Mouse (Mus musculus) forebrain, postnatal 0 days (tissue): ENCODE results near the gene Gm49383. TPM values are rescaled to one million over a fixed set of nuclear protein-coding genes. Genes with fewer than 3 reads are reported as not detected.

Source experiments
- ATAC-seq: fragments of 200-750 bp; cut with Nextera tagmentation; 2 replicates; pipeline ENCODE4 v1.8.0; 2017; ENCODE audit warnings: mild to moderate bottlenecking, moderate library complexity
- DNase-seq: peaks from one replicate; pipeline ENCODE4 v3.0.0-alpha.2; 2015
- H3K27ac ChIP-seq: fragments of 300-500 bp; sonication (generic); 2 replicates; pipeline ENCODE4 v1.5.1; 2014; ENCODE audit warnings: low read depth, mild to moderate bottlenecking, antibody characterized with exemption, low read length, moderate library complexity, mixed read lengths
- H3K27me3 ChIP-seq: fragments of 300-500 bp; sonication (generic); 2 replicates; pipeline ENCODE4 v1.6.1; 2014; ENCODE audit warnings: mild to moderate bottlenecking, low read length, mixed read lengths; ENCODE audit not compliant: insufficient read depth
- H3K36me3 ChIP-seq: fragments of 300-500 bp; sonication (generic); 2 replicates; pipeline ENCODE4 v1.6.1; 2014; ENCODE audit warnings: mild to moderate bottlenecking, moderate library complexity; ENCODE audit not compliant: insufficient read depth
- H3K4me1 ChIP-seq: fragments of 300-500 bp; sonication (generic); 2 replicates; pipeline ENCODE4 v1.6.1; 2014; ENCODE audit warnings: antibody characterized with exemption; ENCODE audit not compliant: insufficient read depth
- H3K4me2 ChIP-seq: fragments of 300-500 bp; sonication (generic); 2 replicates; pipeline ENCODE4 v1.6.1; 2014; ENCODE audit warnings: low read depth, mild to moderate bottlenecking, moderate library complexity
- H3K4me3 ChIP-seq: fragments of 300-500 bp; sonication (generic); 2 replicates; pipeline ENCODE4 v1.5.1; 2014; ENCODE audit warnings: low read depth, low read length, mixed read lengths
- H3K9ac ChIP-seq: fragments of 300-500 bp; sonication (generic); 2 replicates; pipeline ENCODE4 v1.6.1; 2014; ENCODE audit warnings: mild to moderate bottlenecking
- H3K9me3 ChIP-seq: fragments of 300-500 bp; sonication (generic); 2 replicates; pipeline ENCODE4 v1.6.1; 2016; ENCODE audit warnings: low read length
- CTCF ChIP-seq: sonication (generic); IDR thresholded peaks from 2 replicates; pipeline ENCODE4 v1.5.1; 2016; ENCODE audit warnings: antibody characterized with exemption, control low read depth, low read depth
- WGBS: fragments of 180-500 bp; shearing (Covaris S2); extraction: QIAGEN DNeasy Blood & Tissue Kit; methylation state at CpG from one replicate; pipeline ENCODE4 v1.1.7; 2014; 5-methylcytosine and 5-hydroxymethylcytosine counted together
- polyA plus RNA-seq: library from polyadenylated mRNA; unstranded; fragments of >200 nt; fragmentation: Nextera tagmentation; extraction: Ambion mirVana; gene quantifications from 2 replicates; pipeline ENCODE4 v1.2.1, GENCODE M21; 2015
- total RNA-seq: library from RNA; depleted of rRNA; stranded (reverse); fragments of >200 nt; gene quantifications from 2 replicates; pipeline ENCODE4 v1.2.3, GENCODE M21; 2014; rRNA removed

Gene Gm49383
- total RNA-seq, result 4.5 and 5.7 TPM in 2 replicates
- 8.8 and 11.7 TPM in 2 replicates for polyA plus RNA-seq

DNA sequence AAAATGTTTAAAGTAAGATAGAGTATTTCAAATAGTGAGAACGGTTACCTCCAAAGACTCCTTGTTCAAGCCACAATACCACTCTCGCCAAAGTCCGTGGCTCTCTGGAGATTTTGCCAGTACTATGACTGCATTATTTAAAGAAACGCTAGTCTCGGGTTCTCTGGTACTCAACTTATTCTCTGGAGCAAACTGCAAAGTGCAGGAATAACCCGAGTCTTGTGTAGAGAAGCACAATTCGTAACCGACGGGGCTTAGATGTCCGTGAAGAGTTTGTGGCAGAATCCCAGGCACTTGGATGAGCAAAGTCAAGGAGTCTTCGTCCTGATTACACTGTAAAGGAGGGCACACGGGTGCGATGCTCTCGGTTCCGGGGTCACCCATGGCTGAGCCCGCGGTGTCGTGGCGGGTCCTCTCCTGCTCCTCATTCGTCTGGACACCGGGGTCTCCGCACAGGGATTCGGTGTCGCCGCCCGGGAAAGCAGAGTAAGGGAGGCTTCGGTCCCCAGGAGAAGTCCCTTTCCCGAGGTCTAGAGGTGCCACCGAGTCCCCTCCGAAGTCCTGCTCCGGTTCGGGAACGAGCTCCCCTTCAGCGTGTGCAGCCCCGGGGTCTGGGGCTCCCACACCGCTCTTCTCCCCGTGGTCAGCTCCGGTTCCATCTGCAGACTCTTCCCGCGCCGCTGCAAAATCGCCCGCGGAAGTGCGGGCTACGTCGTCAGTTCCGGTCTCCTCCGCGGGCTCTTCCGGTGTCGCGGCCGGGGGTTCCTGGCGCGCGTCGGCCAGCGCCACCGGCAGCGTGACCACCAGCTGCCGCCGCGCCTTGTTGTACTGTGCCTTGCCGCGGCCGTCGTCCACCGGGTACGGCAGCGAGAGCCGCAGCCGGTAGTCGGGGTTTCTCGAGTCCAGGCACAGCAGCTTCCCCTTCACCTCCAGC, at the start of gene Gm49383:
TSS of gene Gm49383 (minus strand) at position 661 of the 934 bp plus-strand sequence.
- WGBS, result under 1% methylated on average over 72 of the region's 75 CpGs
- TF ChIP-seq CTCF, result no peak; the same call in 1 of the 2 replicates
- peak within 1 kb of the TSS; percentile 94 for H3K4me3 ChIP-seq
- peak; percentile 85 for ATAC-seq
- no peaks in the 10 kb centered on the region for H3K9me3 ChIP-seq
- H3K36me3 ChIP-seq, result peaks cover 9% of the 10 kb centered on the region; the same call in 1 of the 2 replicates
- H3K9ac ChIP-seq, result peak within 1 kb of the TSS; percentile 88
- H3K27ac ChIP-seq, result peak within 1 kb of the TSS; percentile 94
- H3K27me3 ChIP-seq, result no peaks in the 10 kb centered on the region
- peak; percentile 88 for DNase-seq
- H3K4me1 ChIP-seq, result peaks cover 17% of the 10 kb centered on the region
- peak within 1 kb of the TSS; percentile 96 for H3K4me2 ChIP-seq

DNA sequence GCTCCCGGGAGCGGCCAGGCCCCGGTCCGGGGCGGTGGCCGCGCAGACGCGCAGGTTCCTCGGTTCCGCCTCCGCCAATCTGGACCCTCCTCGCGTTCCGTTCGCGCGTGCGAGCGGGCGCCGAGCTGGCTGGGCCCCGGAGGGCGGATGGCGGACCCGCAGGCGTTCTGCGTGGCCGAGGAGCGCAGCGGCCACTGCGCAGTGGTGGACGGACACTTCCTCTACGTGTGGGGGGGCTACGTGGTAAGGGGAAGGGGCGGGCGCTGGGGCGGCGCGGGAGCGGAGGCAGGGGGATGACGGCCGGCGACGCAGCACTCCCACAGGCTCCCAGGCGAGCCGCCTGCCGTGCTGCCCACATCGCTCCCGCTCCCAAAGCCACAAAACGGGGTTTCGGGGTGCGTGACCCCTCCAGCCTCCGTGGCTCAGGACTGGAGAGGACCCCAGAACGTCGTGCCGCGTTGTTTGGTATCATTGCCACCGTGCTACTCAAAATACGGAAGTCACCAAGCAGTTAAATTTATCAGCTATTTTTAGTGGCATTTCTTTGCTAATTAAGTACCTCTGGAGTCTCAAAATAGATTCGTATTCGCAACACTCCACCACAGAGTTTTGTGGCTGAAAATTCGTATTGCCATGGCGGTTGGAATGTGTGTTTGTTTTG, 45.0 kb upstream of the Gm49383 start:
- H3K9me3 ChIP-seq, result no peaks in the 10 kb centered on the region
- H3K4me2 ChIP-seq, result peak overlapping the region; percentile 69
- DNase-seq (peak; percentile 81), ATAC-seq (peak; percentile 92)
- H3K4me1 ChIP-seq, result no peaks in the 10 kb centered on the region
- TF ChIP-seq CTCF, result no peak
- no peaks in the 10 kb centered on the region for H3K27me3 ChIP-seq
- H3K9ac ChIP-seq, result peak overlapping the region; percentile 79
- H3K36me3 ChIP-seq, result no peaks in the 10 kb centered on the region
- peak overlapping the region; percentile 82 for H3K27ac ChIP-seq
- WGBS, result 2% methylated on average over 59 of the region's 64 CpGs
- peak overlapping the region; percentile 72 for H3K4me3 ChIP-seq

DNA sequence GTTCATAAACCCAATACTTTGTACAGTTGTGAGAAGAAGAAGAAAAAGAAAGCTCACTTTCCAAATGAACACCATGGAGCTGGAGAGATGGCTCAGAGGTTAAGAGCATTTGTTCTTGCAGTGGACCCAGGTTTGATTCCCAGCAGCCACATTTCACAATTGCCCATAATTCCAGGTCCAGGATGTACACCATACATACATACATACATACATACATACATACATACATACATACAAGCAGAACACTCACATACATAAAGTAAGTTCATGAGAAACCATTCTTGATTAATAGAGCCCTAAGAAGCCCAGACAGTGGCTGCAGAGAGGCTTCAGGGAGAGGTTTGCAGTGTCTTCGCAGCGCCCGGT, 44.5 kb upstream of the Gm49383 start:
- no peak for DNase-seq
- peak overlapping the region; percentile 82 for H3K27ac ChIP-seq

GRCm38 (mm10) chr12:69240876-69241275, 44.0 kb upstream of the Gm49383 start, which contains the start of gene Klhdc1:
Gene Klhdc1, plus strand, starts transcription at chr12:69241176.
- ATAC-seq, result no peak
- peak within 1 kb of the TSS; percentile 72 for H3K4me3 ChIP-seq
- TF ChIP-seq CTCF, result no peak
- H3K27ac ChIP-seq, result peak within 1 kb of the TSS; percentile 82
- H3K9me3 ChIP-seq, result no peaks in the 10 kb centered on the region
- peak within 1 kb of the TSS; percentile 79 for H3K9ac ChIP-seq
- H3K36me3 ChIP-seq, result no peaks in the 10 kb centered on the region
- H3K4me2 ChIP-seq, result peak within 1 kb of the TSS; percentile 69
- H3K27me3 ChIP-seq, result no peaks in the 10 kb centered on the region
- no peaks in the 10 kb centered on the region for H3K4me1 ChIP-seq
- no peak for DNase-seq
- WGBS, result 66% methylated on average over 6 of the region's 6 CpGs

More for the DNA sequence above, 44.5 kb upstream of the Gm49383 start:
- Histone ChIP-seq H3K4me3 (peak overlapping the region; percentile 72), H3K9ac (peak overlapping the region; percentile 79), H3K36me3 (no peaks in the 10 kb centered on the region), H3K4me2 (peak overlapping the region; percentile 69), H3K27me3 (no peaks in the 10 kb centered on the region), H3K4me1 (no peaks in the 10 kb centered on the region), H3K9me3 (no peaks in the 10 kb centered on the region)
- no peak; the same call in 1 of the 2 replicates for ATAC-seq
- TF ChIP-seq CTCF, result no peak
- 6% methylated on average over 3 of the region's 3 CpGs for WGBS

DNA sequence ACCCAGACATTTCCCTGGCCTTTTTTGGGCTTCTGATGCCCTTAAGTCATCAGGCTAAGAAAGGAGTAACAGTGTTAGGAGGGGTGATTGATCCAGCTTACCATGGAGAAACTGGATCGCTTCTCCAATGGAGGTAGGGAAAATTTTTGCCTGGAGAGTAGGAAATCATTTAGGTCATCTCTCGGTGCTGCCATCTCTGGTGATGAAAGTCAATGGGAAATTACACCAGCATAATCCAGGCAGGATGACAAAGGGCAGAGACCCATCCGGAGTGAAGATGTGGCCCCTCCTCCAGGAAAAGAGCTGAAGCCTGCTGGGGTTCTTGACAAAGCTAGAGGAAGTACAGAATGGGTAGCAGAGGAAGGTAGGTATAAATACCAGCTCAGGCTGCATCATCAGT, 41.4 kb upstream of the Gm49383 start:
- no peak overlapping the region for H3K9ac ChIP-seq
- H3K4me1 ChIP-seq, result no peaks in the 10 kb centered on the region
- 41% methylated on average over 3 of the region's 3 CpGs for WGBS
- H3K36me3 ChIP-seq, result no peaks in the 10 kb centered on the region
- TF ChIP-seq CTCF, result no peak
- no peak overlapping the region for H3K4me3 ChIP-seq
- H3K27ac ChIP-seq, result no peak overlapping the region
- no peak overlapping the region for H3K4me2 ChIP-seq
- no peak for DNase-seq
- no peaks in the 10 kb centered on the region for H3K9me3 ChIP-seq
- no peak for ATAC-seq
- H3K27me3 ChIP-seq, result no peaks in the 10 kb centered on the region

GRCm38 (mm10) chr12:69235782-69236181, 38.9 kb upstream of the Gm49383 start:
- H3K4me2 ChIP-seq, result no peak overlapping the region
- WGBS, result 91% methylated on average over 6 of the region's 6 CpGs
- no peaks in the 10 kb centered on the region for H3K9me3 ChIP-seq
- H3K27me3 ChIP-seq, result no peaks in the 10 kb centered on the region
- DNase-seq (no peak), ATAC-seq (no peak)
- H3K4me3 ChIP-seq, result no peak overlapping the region
- H3K9ac ChIP-seq, result no peak overlapping the region
- TF ChIP-seq CTCF, result no peak
- H3K36me3 ChIP-seq, result no peaks in the 10 kb centered on the region
- no peak overlapping the region for H3K27ac ChIP-seq
- no peaks in the 10 kb centered on the region for H3K4me1 ChIP-seq
